Mouse (Mus musculus) thymus, postnatal 0 days (tissue): ENCODE results near the gene Sap30bp. TPM values are rescaled to one million over a fixed set of nuclear protein-coding genes. Genes with fewer than 3 reads are reported as not detected.

ENCODE experiments used
- polyA plus RNA-seq: library from polyadenylated mRNA; unstranded; fragments of >200 nt; fragmentation: Nextera tagmentation; extraction: Ambion mirVana; gene quantifications from 2 replicates; pipeline ENCODE4 v1.2.1, GENCODE M21; 2015

Sap30bp gene
- polyA plus RNA-seq, 1 experiment from 2014 or later: 47.2 TPM

Other genes starting within 250 kb of the Sap30bp start
- gene Grb2, start 224.7 kb upstream of the Sap30bp start, polyA plus RNA-seq: 143 and 144 TPM in 2 replicates
- 8.3 and 9.5 TPM in 2 replicates for gene Tmem94, start 167.8 kb upstream of the Sap30bp start, polyA plus RNA-seq
- 3.5 and 3.7 TPM in 2 replicates for gene Caskin2, start 119.6 kb upstream of the Sap30bp start, polyA plus RNA-seq
- gene Tsen54, start 118.6 kb upstream of the Sap30bp start, polyA plus RNA-seq: 23.4 and 23.5 TPM in 2 replicates
- gene Llgl2, start 109.2 kb upstream of the Sap30bp start, polyA plus RNA-seq: 15.6 and 15.7 TPM in 2 replicates
- 1.4 and 1.5 TPM in 2 replicates for gene Myo15b, start 74.9 kb upstream of the Sap30bp start, polyA plus RNA-seq
- 35.4 and 39.8 TPM in 2 replicates for gene Smim5, start 33.3 kb upstream of the Sap30bp start, polyA plus RNA-seq
- gene Smim6, start 21.3 kb upstream of the Sap30bp start, polyA plus RNA-seq: 3.8 and 4.8 TPM in 2 replicates
- 16.8 and 18.9 TPM in 2 replicates for gene Recql5, start 195 bp downstream of the Sap30bp start, polyA plus RNA-seq
- 7.8 TPM in 2 replicates for gene Itgb4, start 41.4 kb downstream of the Sap30bp start, polyA plus RNA-seq
- gene Galk1, start 79.4 kb downstream of the Sap30bp start, polyA plus RNA-seq: 182 and 188 TPM in 2 replicates
- 2,823 and 2,911 TPM in 2 replicates for gene H3f3b, start 94.7 kb downstream of the Sap30bp start, polyA plus RNA-seq
- 20.5 and 22.9 TPM in 2 replicates for gene Unk, start 97.0 kb downstream of the Sap30bp start, polyA plus RNA-seq
- 32.4 and 34.7 TPM in 2 replicates for gene Unc13d, start 144.7 kb downstream of the Sap30bp start, polyA plus RNA-seq
- 75.1 and 97.4 TPM in 2 replicates for gene Wbp2, start 153.7 kb downstream of the Sap30bp start, polyA plus RNA-seq
- 10.8 and 10.9 TPM in 2 replicates for gene Trim47, start 193.9 kb downstream of the Sap30bp start, polyA plus RNA-seq
- gene Trim65, start 197.8 kb downstream of the Sap30bp start, polyA plus RNA-seq: 2.6 and 3.1 TPM in 2 replicates
- gene Mrpl38, start 205.6 kb downstream of the Sap30bp start, polyA plus RNA-seq: 65.0 and 68.8 TPM in 2 replicates
- 12.0 and 13.1 TPM in 2 replicates for gene Fbf1, start 234.9 kb downstream of the Sap30bp start, polyA plus RNA-seq